Mouse (Mus musculus): Measurements from ENCODE around the gene Fbxw8. TPM values are rescaled to one million over a fixed set of nuclear protein-coding genes. Genes with fewer than 3 reads are reported as not detected.

Gene Fbxw8
- polyA plus RNA-seq, 1 experiment from 2014 or later = 31.7 TPM

GRCm38 (mm10) chr5:118095849-118096248 lies 59.4 kb downstream of the Fbxw8 start:
- no peak for DNase-seq (ENCODE audit: low spot score)
- WGBS = 88% methylated on average over 4 of the region's 4 CpGs
- H3K9me3 ChIP-seq (replicated peaks) = no peaks in the 10 kb centered on the region
- H3K4me1 ChIP-seq = peaks cover 4% of the 10 kb centered on the region
- H3K27ac ChIP-seq (replicated peaks) = no peak overlapping the region
- H3K4me3 ChIP-seq = no peak overlapping the region
- H3K27me3 ChIP-seq (ENCODE audit: low read depth, poor library complexity, severe bottlenecking) = no peaks in the 10 kb centered on the region
- peaks cover 79% of the 10 kb centered on the region for H3K36me3 ChIP-seq

- Histone ChIP-seq H3K9me3 (replicated peaks) (no peaks in the 10 kb centered on the region), H3K36me3 (peaks cover 79% of the 10 kb centered on the region), H3K4me1 (peaks cover 4% of the 10 kb centered on the region), H3K4me3 (no peak overlapping the region), H3K27me3 (ENCODE audit: low read depth, poor library complexity, severe bottlenecking) (no peaks in the 10 kb centered on the region), H3K27ac (replicated peaks) (no peak overlapping the region)
- WGBS = 93% methylated on average over 11 of the region's 11 CpGs
- DNase-seq (ENCODE audit: low spot score) = no peak
Measured at GRCm38 (mm10) chr5:118095433-118095832, 59.8 kb downstream of the Fbxw8 start.

GRCm38 (mm10) chr5:118093321-118094035 lies 61.8 kb downstream of the Fbxw8 start:
- no peak overlapping the region for H3K4me3 ChIP-seq
- H3K27me3 ChIP-seq (ENCODE audit: low read depth, poor library complexity, severe bottlenecking) = no peaks in the 10 kb centered on the region
- H3K9me3 ChIP-seq (replicated peaks) = no peaks in the 10 kb centered on the region
- DNase-seq (ENCODE audit: low spot score) = no peak
- WGBS = 77% methylated on average over 11 of the region's 11 CpGs
- H3K4me1 ChIP-seq = no peaks in the 10 kb centered on the region
- peaks cover 82% of the 10 kb centered on the region for H3K36me3 ChIP-seq
- H3K27ac ChIP-seq (replicated peaks) = no peak overlapping the region

- DNase-seq (ENCODE audit: low spot score) = peak; percentile 42
- Histone ChIP-seq H3K4me3 (no peak overlapping the region), H3K27ac (replicated peaks) (no peak overlapping the region), H3K9me3 (replicated peaks) (no peaks in the 10 kb centered on the region), H3K4me1 (peaks cover 14% of the 10 kb centered on the region; the same call in 1 of the 2 replicates), H3K27me3 (ENCODE audit: low read depth, poor library complexity, severe bottlenecking) (no peaks in the 10 kb centered on the region), H3K36me3 (peaks cover 68% of the 10 kb centered on the region)
- WGBS = 93% methylated on average over 2 of the region's 2 CpGs
Measured at GRCm38 (mm10) chr5:118090837-118091236, 64.4 kb downstream of the Fbxw8 start.

GRCm38 (mm10) chr5:118090101-118090500 lies 65.2 kb downstream of the Fbxw8 start:
- Histone ChIP-seq H3K4me3 (no peak overlapping the region), H3K27ac (replicated peaks) (no peak overlapping the region; the same call in 1 of the 2 replicates), H3K36me3 (peaks cover 61% of the 10 kb centered on the region), H3K4me1 (peaks cover 16% of the 10 kb centered on the region; the same call in 1 of the 2 replicates), H3K27me3 (ENCODE audit: low read depth, poor library complexity, severe bottlenecking) (no peaks in the 10 kb centered on the region), H3K9me3 (replicated peaks) (no peaks in the 10 kb centered on the region)
- WGBS = 97% methylated on average over 6 of the region's 6 CpGs
- no peak for DNase-seq (ENCODE audit: low spot score)

- 72% methylated on average over 7 of the region's 7 CpGs for WGBS
- Histone ChIP-seq H3K27me3 (ENCODE audit: low read depth, poor library complexity, severe bottlenecking) (no peaks in the 10 kb centered on the region), H3K4me1 (peaks cover 26% of the 10 kb centered on the region), H3K27ac (replicated peaks) (no peak overlapping the region), H3K36me3 (peaks cover 57% of the 10 kb centered on the region), H3K4me3 (no peak overlapping the region), H3K9me3 (replicated peaks) (no peaks in the 10 kb centered on the region)
- no peak for DNase-seq (ENCODE audit: low spot score)
Measured at GRCm38 (mm10) chr5:118089102-118089501, 66.2 kb downstream of the Fbxw8 start.

- DNase-seq (ENCODE audit: low spot score) = no peak
- Histone ChIP-seq H3K36me3 (peaks cover 39% of the 10 kb centered on the region), H3K27ac (replicated peaks) (0 out of 2 replicates have a peak overlapping the region, but pooled peaks have one; percentile 7), H3K9me3 (replicated peaks) (no peaks in the 10 kb centered on the region), H3K4me1 (peaks cover 46% of the 10 kb centered on the region), H3K4me3 (no peak overlapping the region), H3K27me3 (ENCODE audit: low read depth, poor library complexity, severe bottlenecking) (no peaks in the 10 kb centered on the region)
- WGBS = 64% methylated on average over 7 of the region's 7 CpGs
Measured at GRCm38 (mm10) chr5:118086956-118087355, 68.3 kb downstream of the Fbxw8 start.

GRCm38 (mm10) chr5:118085313-118085712 lies 70.0 kb downstream of the Fbxw8 start:
- peak overlapping the region; percentile 68; the same call in 1 of the 2 replicates for H3K27ac ChIP-seq (replicated peaks)
- H3K4me3 ChIP-seq = no peak overlapping the region
- H3K36me3 ChIP-seq = peaks cover 31% of the 10 kb centered on the region
- no peak for DNase-seq (ENCODE audit: low spot score)
- WGBS = 77% methylated on average over 7 of the region's 7 CpGs
- H3K27me3 ChIP-seq (ENCODE audit: low read depth, poor library complexity, severe bottlenecking) = no peaks in the 10 kb centered on the region
- no peaks in the 10 kb centered on the region for H3K9me3 ChIP-seq (replicated peaks)
- H3K4me1 ChIP-seq = peaks cover 62% of the 10 kb centered on the region

- peaks cover 73% of the 10 kb centered on the region for H3K4me1 ChIP-seq
- peaks cover 21% of the 10 kb centered on the region for H3K36me3 ChIP-seq
- H3K4me3 ChIP-seq = no peak overlapping the region
- peak overlapping the region; percentile 68 for H3K27ac ChIP-seq (replicated peaks)
- no peak for DNase-seq (ENCODE audit: low spot score)
- H3K27me3 ChIP-seq (ENCODE audit: low read depth, poor library complexity, severe bottlenecking) = no peaks in the 10 kb centered on the region
- WGBS = 91% methylated on average over 10 of the region's 10 CpGs
- no peaks in the 10 kb centered on the region for H3K9me3 ChIP-seq (replicated peaks)
Measured at GRCm38 (mm10) chr5:118084171-118084727, 71.0 kb downstream of the Fbxw8 start.

- WGBS = 75% methylated on average over 12 of the region's 12 CpGs
- H3K36me3 ChIP-seq = peaks cover 18% of the 10 kb centered on the region
- no peaks in the 10 kb centered on the region for H3K27me3 ChIP-seq (ENCODE audit: low read depth, poor library complexity, severe bottlenecking)
- H3K9me3 ChIP-seq (replicated peaks) = no peaks in the 10 kb centered on the region
- H3K4me3 ChIP-seq = no peak overlapping the region
- H3K27ac ChIP-seq (replicated peaks) = peak overlapping the region; percentile 68
- DNase-seq (ENCODE audit: low spot score) = no peak
- H3K4me1 ChIP-seq = peaks cover 84% of the 10 kb centered on the region
Measured at GRCm38 (mm10) chr5:118083060-118083638, 72.1 kb downstream of the Fbxw8 start.

- Histone ChIP-seq H3K4me1 (peaks cover 84% of the 10 kb centered on the region), H3K27me3 (ENCODE audit: low read depth, poor library complexity, severe bottlenecking) (no peaks in the 10 kb centered on the region), H3K9me3 (replicated peaks) (no peaks in the 10 kb centered on the region), H3K4me3 (no peak overlapping the region), H3K27ac (replicated peaks) (peak overlapping the region; percentile 68; the same call in 1 of the 2 replicates), H3K36me3 (peaks cover 28% of the 10 kb centered on the region)
- no peak for DNase-seq (ENCODE audit: low spot score)
- 72% methylated on average over 6 of the region's 6 CpGs for WGBS
Measured at GRCm38 (mm10) chr5:118081996-118082395, 73.3 kb downstream of the Fbxw8 start.

- H3K4me1 ChIP-seq = peaks cover 79% of the 10 kb centered on the region
- H3K9me3 ChIP-seq (replicated peaks) = no peaks in the 10 kb centered on the region
- no peak overlapping the region for H3K4me3 ChIP-seq
- H3K27ac ChIP-seq (replicated peaks) = peak overlapping the region; percentile 35
- no peaks in the 10 kb centered on the region for H3K27me3 ChIP-seq (ENCODE audit: low read depth, poor library complexity, severe bottlenecking)
- peaks cover 34% of the 10 kb centered on the region for H3K36me3 ChIP-seq
- no peak for DNase-seq (ENCODE audit: low spot score)
- 80% methylated on average over 9 of the region's 9 CpGs for WGBS
Measured at GRCm38 (mm10) chr5:118081374-118081949, 73.8 kb downstream of the Fbxw8 start.

Measured in midbrain, embryonic 10.5 days (tissue).